Mouse (Mus musculus) thymus, postnatal 10 days (tissue): ENCODE measurements around the gene Gm10375.
"Not testable (repeated sequence)": the region's sequence is repeated elsewhere in the genome, so short reads cannot be mapped to it uniquely, and the experiment has no call there.

Experiments used
- DNase-seq, 2 experiments: peaks; one replicate each; pipeline ENCODE4 v3.0.0; 2021; ENCODE audit warnings: low spot score in 2 of 2

Gm10375 gene

GRCm38 (mm10) chr14:43607913-43608312 is at the start of gene Gm10375:
Gene Gm10375, minus strand, starts transcription at chr14:43608013.
- DNase-seq, result not testable (repeated sequence)

GRCm38 (mm10) chr14:43579046-43579445 is 28.8 kb downstream of the Gm10375 start, which contains the start of gene Gm17654:
Gene Gm17654, minus strand, starts transcription at chr14:43579146.
- DNase-seq, result not testable (repeated sequence)

- not testable (repeated sequence) for DNase-seq
Observed at GRCm38 (mm10) chr14:43577969-43578368, 29.8 kb downstream of the Gm10375 start.
